Mouse (Mus musculus) G1E (cell line): Measurements from ENCODE around the gene Minos1.

Experiments
- CTCF ChIP-seq: IDR thresholded peaks from 2 replicates; pipeline ENCODE4 v1.5.1; 2012; ENCODE audit warnings: low read depth, low read length, inconsistent platforms, mixed read lengths
- GATA1 ChIP-seq: IDR thresholded peaks from 2 replicates; pipeline ENCODE4 v1.6.1; 2012; ENCODE audit warnings: borderline replicate concordance, low read length, inconsistent platforms, mixed read lengths
- POLR2AphosphoS5 ChIP-seq: IDR thresholded peaks from 2 replicates; pipeline ENCODE4 v1.6.1; 2012; ENCODE audit warnings: low read depth, low read length, inconsistent platforms; ENCODE audit not compliant: insufficient replicate concordance

DNA sequence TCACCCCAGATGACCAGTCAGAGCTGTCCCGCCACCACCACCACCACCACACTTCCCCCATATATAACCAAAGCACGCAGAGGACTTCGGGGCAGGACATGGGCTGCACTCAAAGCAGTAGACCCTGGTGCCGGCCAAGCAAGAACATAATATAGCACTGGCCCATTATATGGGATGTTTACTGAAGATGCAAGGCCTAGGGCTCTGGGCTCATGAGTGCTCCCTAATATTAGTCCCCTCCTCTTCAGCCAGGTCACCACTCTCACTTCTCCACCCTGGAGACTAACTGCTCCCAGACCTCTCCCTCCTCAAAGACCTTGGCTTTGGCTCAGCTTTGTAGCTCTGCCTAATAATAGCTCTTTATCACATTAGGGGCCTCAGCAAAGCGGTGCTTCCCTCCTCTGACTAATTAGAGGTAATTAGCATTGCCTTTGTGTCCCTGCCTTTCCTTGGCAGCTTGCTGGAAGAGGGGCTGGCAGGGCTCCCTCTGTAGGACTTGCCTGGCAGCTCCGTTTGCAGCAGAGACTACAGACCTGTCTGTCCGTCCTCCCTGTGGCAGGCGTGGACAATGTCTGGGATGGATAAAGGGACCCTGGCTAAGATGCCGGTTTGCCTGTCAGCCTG lies 76.5 kb downstream of the Minos1 start:
- TF ChIP-seq GATA1 = no peak
- no peak for TF ChIP-seq CTCF
- no peak for TF ChIP-seq POLR2AphosphoS5
